Mouse (Mus musculus): ENCODE measurements around the gene Ehbp1l1.

DNA sequence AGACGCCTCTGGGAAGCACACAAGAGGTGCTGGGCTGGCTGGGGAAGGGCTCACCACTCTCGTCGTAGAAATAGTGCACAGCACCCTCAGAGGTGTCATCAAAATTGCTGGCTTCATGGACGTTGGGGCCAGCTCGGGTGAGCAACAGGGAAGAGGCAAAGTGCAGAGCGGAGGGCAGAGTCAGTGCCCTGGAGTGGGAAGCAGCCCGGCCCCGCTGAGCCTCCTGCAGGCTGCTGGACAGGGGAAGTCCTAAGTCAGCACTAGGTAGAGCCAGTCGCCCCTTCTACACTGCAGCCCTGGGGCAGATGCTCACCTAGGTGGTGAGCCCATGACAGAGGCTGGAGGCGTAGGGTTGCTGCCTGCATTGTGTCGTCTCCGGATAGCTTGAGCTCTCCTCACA is 41.9 kb downstream of the Ehbp1l1 start:
- TF ChIP-seq GATA1 (IDR thresholded peaks at IDR 0.05; ENCODE audit: borderline replicate concordance, low read length): no peak
- TF ChIP-seq FLI1 (IDR thresholded peaks at IDR 0.05; ENCODE audit: low read length): no peak
